Mouse (Mus musculus): ENCODE data around the gene Ercc4. TPM values are rescaled to one million over a fixed set of nuclear protein-coding genes. Genes with fewer than 3 reads are reported as not detected.
"Not testable (repeated sequence)": the region's sequence is repeated elsewhere in the genome, so short reads cannot be mapped to it uniquely, and the experiment has no call there.

Gene Ercc4
- 18.2 and 18.8 TPM in 2 replicates for polyA plus RNA-seq (2015; fragmentation: Nextera tagmentation; extraction: Ambion mirVana)

- H3K4me1 ChIP-seq = peaks cover 12% of the 10 kb centered on the region
- no peaks in the 10 kb centered on the region for H3K27me3 ChIP-seq (replicated peaks)
- peak within 1 kb of the TSS; percentile 92 for H3K4me3 ChIP-seq
- H3K27ac ChIP-seq = peak within 1 kb of the TSS; percentile 95
- H3K36me3 ChIP-seq (replicated peaks) = peaks cover 6% of the 10 kb centered on the region; the same call in 1 of the 2 replicates
- H3K9me3 ChIP-seq = no peaks in the 10 kb centered on the region
- H3K4me2 ChIP-seq = peak within 1 kb of the TSS; percentile 77
- peak within 1 kb of the TSS; percentile 99 for H3K9ac ChIP-seq
- peak; percentile 99 for ATAC-seq (replicated peaks)
- WGBS = under 1% methylated on average over 53 of the region's 53 CpGs
Observed at GRCm38 (mm10) chr16:13109156-13109989, at the start of gene Ercc4. Gene Ercc4 (plus strand): TSS chr16:13109684.

- ATAC-seq (replicated peaks) = no peak
- no peaks in the 10 kb centered on the region for H3K9me3 ChIP-seq
- H3K9ac ChIP-seq = no peak overlapping the region
- no peak overlapping the region for H3K4me3 ChIP-seq
- no peaks in the 10 kb centered on the region for H3K36me3 ChIP-seq (replicated peaks)
- no peaks in the 10 kb centered on the region for H3K27me3 ChIP-seq (replicated peaks)
- no peak overlapping the region for H3K4me2 ChIP-seq
- WGBS = 38% methylated on average over 10 of the region's 10 CpGs
- no peak overlapping the region for H3K27ac ChIP-seq
- no peaks in the 10 kb centered on the region for H3K4me1 ChIP-seq
Observed at GRCm38 (mm10) chr16:13061113-13061512, 48.4 kb upstream of the Ercc4 start.

GRCm38 (mm10) chr16:13074176-13074575 lies 35.3 kb upstream of the Ercc4 start:
- no peak overlapping the region for H3K9ac ChIP-seq
- no peak overlapping the region for H3K27ac ChIP-seq
- H3K27me3 ChIP-seq (replicated peaks) = no peaks in the 10 kb centered on the region
- WGBS = 78% methylated on average over 4 of the region's 4 CpGs
- H3K4me1 ChIP-seq = no peaks in the 10 kb centered on the region
- no peaks in the 10 kb centered on the region for H3K9me3 ChIP-seq
- ATAC-seq (replicated peaks) = no peak
- H3K36me3 ChIP-seq (replicated peaks) = no peaks in the 10 kb centered on the region
- no peak overlapping the region for H3K4me3 ChIP-seq
- no peak overlapping the region for H3K4me2 ChIP-seq

- 73% methylated on average over 6 of the region's 6 CpGs for WGBS
- no peak for ATAC-seq (replicated peaks)
- no peak overlapping the region for H3K4me3 ChIP-seq
Observed at GRCm38 (mm10) chr16:13080161-13080560, 29.3 kb upstream of the Ercc4 start.

GRCm38 (mm10) chr16:13083155-13083798 lies 26.2 kb upstream of the Ercc4 start:
- no peaks in the 10 kb centered on the region for H3K36me3 ChIP-seq (replicated peaks)
- no peak for ATAC-seq (replicated peaks)
- H3K9ac ChIP-seq = no peak overlapping the region
- H3K27ac ChIP-seq = no peak overlapping the region
- H3K4me2 ChIP-seq = no peak overlapping the region
- no peaks in the 10 kb centered on the region for H3K4me1 ChIP-seq
- H3K9me3 ChIP-seq = no peaks in the 10 kb centered on the region
- no peak overlapping the region for H3K4me3 ChIP-seq
- no peaks in the 10 kb centered on the region for H3K27me3 ChIP-seq (replicated peaks)
- 56% methylated on average over 6 of the region's 6 CpGs for WGBS

More at GRCm38 (mm10) chr16:13080161-13080560, 29.3 kb upstream of the Ercc4 start:
- H3K4me2 ChIP-seq = no peak overlapping the region
- no peaks in the 10 kb centered on the region for H3K9me3 ChIP-seq
- H3K9ac ChIP-seq = no peak overlapping the region
- no peak overlapping the region for H3K27ac ChIP-seq
- H3K36me3 ChIP-seq (replicated peaks) = no peaks in the 10 kb centered on the region
- no peaks in the 10 kb centered on the region for H3K4me1 ChIP-seq
- no peaks in the 10 kb centered on the region for H3K27me3 ChIP-seq (replicated peaks)

- peaks cover 2% of the 10 kb centered on the region; the same call in 1 of the 2 replicates for H3K36me3 ChIP-seq (replicated peaks)
- no peak overlapping the region for H3K4me2 ChIP-seq
- no peaks in the 10 kb centered on the region for H3K27me3 ChIP-seq (replicated peaks)
- no peak overlapping the region for H3K9ac ChIP-seq
- no peak overlapping the region for H3K4me3 ChIP-seq
- no peak overlapping the region for H3K27ac ChIP-seq
- H3K4me1 ChIP-seq = peaks cover 12% of the 10 kb centered on the region
- no peak for ATAC-seq (replicated peaks)
- H3K9me3 ChIP-seq = no peaks in the 10 kb centered on the region
- WGBS = 89% methylated on average over 12 of the region's 12 CpGs
Observed at GRCm38 (mm10) chr16:13108356-13108755, 1.1 kb upstream of the Ercc4 start.

GRCm38 (mm10) chr16:13109990-13110595 lies 609 bp downstream of the Ercc4 start:
- Histone ChIP-seq H3K9me3 (no peaks in the 10 kb centered on the region), H3K27me3 (replicated peaks) (no peaks in the 10 kb centered on the region), H3K36me3 (replicated peaks) (peaks cover 9% of the 10 kb centered on the region; the same call in 1 of the 2 replicates), H3K27ac (peak overlapping the region; percentile 95), H3K4me3 (peak overlapping the region; percentile 92), H3K9ac (peak overlapping the region; percentile 99), H3K4me1 (peaks cover 12% of the 10 kb centered on the region), H3K4me2 (peak overlapping the region; percentile 77)
- WGBS = under 1% methylated on average over 32 of the region's 32 CpGs
- ATAC-seq (replicated peaks) = no peak; the same call in none of the 2 replicates

GRCm38 (mm10) chr16:13114821-13115220 lies 5.3 kb downstream of the Ercc4 start:
- no peak for ATAC-seq (replicated peaks)
- Histone ChIP-seq H3K9me3 (no peaks in the 10 kb centered on the region), H3K4me1 (peaks cover 12% of the 10 kb centered on the region), H3K4me2 (no peak overlapping the region), H3K4me3 (no peak overlapping the region), H3K27me3 (replicated peaks) (no peaks in the 10 kb centered on the region), H3K9ac (no peak overlapping the region), H3K36me3 (replicated peaks) (peaks cover 12% of the 10 kb centered on the region; the same call in 1 of the 2 replicates), H3K27ac (no peak overlapping the region)
- WGBS = 86% methylated on average over 2 of the region's 2 CpGs

GRCm38 (mm10) chr16:13115466-13115865 lies 6.0 kb downstream of the Ercc4 start:
- H3K4me2 ChIP-seq; ATAC-seq (replicated peaks); H3K4me1 ChIP-seq; H3K9ac ChIP-seq; H3K27me3 ChIP-seq (replicated peaks); H3K9me3 ChIP-seq; H3K4me3 ChIP-seq; H3K27ac ChIP-seq: not testable (repeated sequence)
- peaks cover 12% of the 10 kb centered on the region; the same call in 1 of the 2 replicates for H3K36me3 ChIP-seq (replicated peaks)
- WGBS = 89% methylated on average over 3 of the region's 3 CpGs

- Histone ChIP-seq H3K4me2 (no peak overlapping the region), H3K36me3 (replicated peaks) (peaks cover 14% of the 10 kb centered on the region; the same call in 1 of the 2 replicates), H3K27me3 (replicated peaks) (no peaks in the 10 kb centered on the region), H3K4me3 (no peak overlapping the region), H3K27ac (no peak overlapping the region), H3K9me3 (no peaks in the 10 kb centered on the region), H3K4me1 (no peaks in the 10 kb centered on the region), H3K9ac (no peak overlapping the region)
- ATAC-seq (replicated peaks) = peak; percentile 93
- WGBS = 70% methylated on average over 9 of the region's 9 CpGs
Observed at GRCm38 (mm10) chr16:13117299-13117966, 7.9 kb downstream of the Ercc4 start.

GRCm38 (mm10) chr16:13117967-13118430 lies 8.5 kb downstream of the Ercc4 start:
- H3K4me3 ChIP-seq = no peak overlapping the region
- 0 out of 2 replicates have a peak, but pooled peaks cover 14% of the 10 kb centered on the region for H3K36me3 ChIP-seq (replicated peaks)
- no peaks in the 10 kb centered on the region for H3K9me3 ChIP-seq
- no peaks in the 10 kb centered on the region for H3K4me1 ChIP-seq
- no peak overlapping the region for H3K27ac ChIP-seq
- no peak overlapping the region for H3K4me2 ChIP-seq
- peak; percentile 18; the same call in 1 of the 2 replicates for ATAC-seq (replicated peaks)
- no peaks in the 10 kb centered on the region for H3K27me3 ChIP-seq (replicated peaks)
- 89% methylated on average over 7 of the region's 7 CpGs for whole genome bisulfite sequencing
- no peak overlapping the region for H3K9ac ChIP-seq

All from midbrain, embryonic 15.5 days (tissue).